Mouse (Mus musculus) embryonic fibroblast, embryonic 13.5 days (primary cell): ENCODE measurements around the gene Ppp1r11.

Source experiments
- CTCF ChIP-seq: IDR thresholded peaks from 2 replicates; pipeline ENCODE4 v1.5.1; 2011; ENCODE audit warnings: mild to moderate bottlenecking, control low read depth, low read length, moderate library complexity, borderline replicate concordance; ENCODE audit not compliant: insufficient read depth
- POLR2A ChIP-seq: IDR thresholded peaks from 2 replicates; pipeline ENCODE4 v1.6.1; 2011; ENCODE audit warnings: low read depth, mild to moderate bottlenecking, control low read depth, low read length, moderate library complexity

- no peak for TF ChIP-seq CTCF
- TF ChIP-seq POLR2A = no peak
Observed at GRCm38 (mm10) chr17:36923491-36923890, 28.1 kb downstream of the Ppp1r11 start.
